Mouse (Mus musculus) cerebellum, postnatal 4 days (tissue): ENCODE results near the gene Eef1e1.
"Not testable (repeated sequence)": the region's sequence is repeated elsewhere in the genome, so short reads cannot be mapped to it uniquely, and the experiment has no call there.

Experiments
- DNase-seq, 2 experiments: peaks; one replicate each; pipeline ENCODE4 v3.0.0; 2022; ENCODE audit warnings: low spot score in 2 of 2, mixed read lengths in 1 of 2

Eef1e1 gene

DNA sequence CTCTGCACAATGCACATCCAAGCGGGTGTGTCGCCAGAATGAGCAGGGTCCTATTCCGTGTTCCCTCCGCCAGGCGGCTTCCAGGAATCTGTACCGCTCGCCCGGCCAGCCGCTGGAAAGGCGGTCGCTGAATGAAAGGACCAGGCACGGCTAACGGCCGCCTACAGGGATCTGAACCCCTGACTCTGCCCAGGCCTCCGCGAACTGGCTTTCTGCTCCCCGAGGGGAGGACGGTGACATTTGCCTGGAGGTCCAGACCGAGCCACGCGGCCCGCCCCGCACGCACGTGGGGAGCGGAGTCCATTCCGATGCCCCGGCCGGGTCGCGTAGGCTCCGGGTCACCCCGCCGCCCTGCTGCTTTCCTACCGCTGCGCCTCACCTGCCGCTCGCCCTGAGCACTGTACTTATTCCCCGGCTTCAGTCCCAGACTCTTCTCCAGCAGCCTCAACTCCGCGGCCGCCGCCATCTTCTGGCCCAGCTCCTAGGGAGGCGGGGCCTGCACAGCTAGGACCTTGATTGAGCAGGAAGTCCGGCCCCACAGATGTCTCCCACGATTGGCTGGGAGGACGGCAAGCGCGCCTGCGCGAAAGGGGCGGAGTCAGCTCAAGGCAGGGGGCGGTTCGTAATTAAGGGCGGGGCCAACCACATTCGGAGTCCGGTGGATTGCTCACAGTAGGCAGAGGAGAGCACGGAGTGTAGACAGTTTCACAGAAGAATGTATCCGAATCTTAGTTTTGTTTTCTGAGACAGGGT lies at the start of gene Eef1e1:
Gene Eef1e1, minus strand, starts transcription at position 531 of the 753 bp plus-strand sequence.
- peak; percentile 83 to 91 for DNase-seq

DNA sequence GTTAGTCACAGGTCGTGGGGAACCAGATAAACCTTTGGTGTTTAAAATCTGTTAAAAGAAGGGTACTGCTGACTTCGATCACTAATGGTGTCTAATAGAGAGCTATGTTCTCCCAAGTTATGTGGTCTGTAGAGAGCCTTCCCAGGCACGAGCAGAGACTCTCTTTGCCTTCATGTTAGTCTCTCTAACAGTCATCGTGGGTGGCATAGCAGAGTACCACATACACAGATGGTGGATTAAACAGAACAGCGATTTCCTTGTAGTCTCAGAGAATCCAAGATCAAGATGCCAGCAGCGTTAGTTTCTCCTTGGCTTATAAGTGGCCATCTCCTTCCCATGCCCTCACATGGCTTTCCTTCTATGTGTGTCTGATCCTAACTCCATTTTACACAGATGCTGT lies 32.0 kb upstream of the Eef1e1 start:
- DNase-seq, result no peak

DNA sequence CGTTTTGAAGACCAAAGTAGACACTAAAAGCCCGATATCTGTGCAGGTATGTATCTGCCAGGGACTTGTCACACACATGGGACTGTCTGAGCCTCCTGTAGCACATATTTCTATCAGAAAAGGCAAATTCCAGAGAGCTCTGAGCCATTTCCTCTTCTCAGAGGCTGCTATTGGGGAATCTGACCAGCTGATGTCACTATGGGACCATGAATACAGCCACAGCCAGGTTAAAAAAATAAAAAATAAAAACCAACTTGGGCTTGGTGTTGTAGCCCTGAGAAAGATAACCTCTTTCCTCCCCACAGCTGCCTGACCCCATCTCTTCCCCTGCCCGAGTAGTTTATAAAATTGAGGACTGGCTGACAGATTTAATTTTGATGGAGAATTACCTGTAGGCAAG lies 31.2 kb upstream of the Eef1e1 start:
- DNase-seq, result peak in 1 of 2 experiments; percentile 24

DNA sequence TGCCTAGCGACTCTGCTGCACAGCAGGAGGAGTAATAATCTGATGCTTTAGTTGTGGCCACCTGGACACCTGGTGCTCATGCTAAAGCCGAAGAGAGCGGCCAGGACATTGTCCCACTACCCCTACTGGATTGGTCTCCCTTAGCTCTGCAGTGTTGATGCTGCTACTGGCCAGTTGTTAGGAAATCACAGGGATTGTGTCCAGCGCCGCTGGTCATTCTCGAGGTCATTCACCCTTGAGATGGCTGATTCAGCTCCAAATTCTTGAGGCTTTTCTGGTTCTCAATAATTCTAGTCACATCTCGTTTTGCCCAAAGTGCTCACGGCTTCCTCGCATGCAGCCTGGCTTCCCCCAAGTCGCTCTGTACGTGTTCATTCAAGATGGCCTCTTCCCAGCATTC lies 29.9 kb upstream of the Eef1e1 start:
- DNase-seq, result no peak

DNA sequence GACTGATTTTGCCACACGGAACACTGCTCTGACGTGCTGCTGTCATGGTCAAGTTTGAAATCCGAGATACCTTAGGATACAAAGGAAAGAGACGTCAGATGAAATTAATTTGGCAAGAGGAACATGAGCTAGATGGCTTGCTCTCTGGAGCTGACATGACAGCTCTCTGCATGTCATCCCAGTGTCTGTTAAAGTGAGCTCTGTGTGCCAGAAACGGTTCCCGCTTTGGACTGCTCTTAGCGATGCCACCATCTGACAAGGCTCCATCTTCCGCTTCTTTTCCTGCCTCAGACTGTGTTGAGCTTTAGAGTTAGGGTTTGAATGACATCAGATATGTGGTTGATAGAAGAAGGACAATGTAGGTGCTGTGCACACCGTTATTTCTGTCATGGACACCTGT lies 13.5 kb upstream of the Eef1e1 start:
- peak in 1 of 2 experiments; percentile 8 for DNase-seq

DNA sequence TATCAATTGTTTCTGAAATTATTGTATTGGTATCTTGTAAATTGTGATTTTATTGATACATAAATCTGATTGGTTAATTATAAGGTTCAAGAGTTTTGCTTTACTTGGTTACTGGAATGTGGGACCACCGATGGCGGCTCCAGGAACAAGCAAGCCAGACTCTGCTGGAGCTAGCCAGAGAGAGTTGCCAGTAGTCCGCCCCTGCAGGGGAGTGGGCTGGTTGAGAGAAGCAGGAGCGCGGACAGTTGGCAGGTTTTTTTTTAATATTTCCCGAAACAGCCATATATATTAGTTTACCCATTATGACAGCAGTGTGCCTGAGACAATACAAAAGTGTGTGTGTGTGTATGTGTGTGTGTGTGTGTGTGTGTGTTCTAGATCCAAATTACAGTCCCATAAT lies 12.6 kb upstream of the Eef1e1 start:
- DNase-seq, result not testable (repeated sequence)

DNA sequence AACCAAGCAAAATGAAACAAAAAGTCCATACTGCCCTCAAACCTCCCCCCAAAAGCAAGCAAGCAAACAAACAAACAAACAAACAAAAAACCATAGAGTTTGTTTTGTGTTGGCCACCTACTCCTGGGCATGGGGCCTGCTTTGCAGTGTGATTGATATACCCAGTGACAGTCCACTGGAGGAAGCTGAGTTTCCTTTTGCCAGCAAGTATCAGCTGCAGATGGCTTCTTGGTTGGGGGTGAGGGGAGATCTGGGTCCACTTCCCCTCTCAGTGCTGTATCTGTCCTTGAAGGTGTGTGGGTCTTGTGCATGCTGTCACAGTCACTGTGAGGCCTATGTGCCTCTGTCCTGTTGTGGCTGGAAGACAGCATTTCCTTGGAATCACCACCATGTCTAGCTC lies 11.2 kb upstream of the Eef1e1 start:
- DNase-seq, result peak in 1 of 2 experiments; percentile 49

DNA sequence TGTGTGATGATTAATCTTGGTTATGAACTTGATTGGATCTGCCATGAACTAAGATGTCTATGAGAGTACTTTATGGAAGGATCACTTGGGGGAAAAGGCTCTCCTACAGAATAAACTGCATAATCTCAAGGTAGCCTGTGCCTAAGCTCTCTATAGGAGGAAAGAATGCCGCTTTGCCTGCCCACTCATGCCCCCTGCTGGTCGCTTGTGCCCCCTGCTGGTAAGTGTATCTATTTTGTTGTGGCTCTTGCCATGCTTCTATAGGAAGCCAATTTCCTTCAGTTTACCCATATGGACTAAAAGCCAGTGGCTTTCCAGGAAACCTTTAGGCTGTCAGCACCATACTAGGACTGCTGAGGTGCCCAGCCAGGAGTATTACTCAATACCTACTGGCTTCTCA lies 9.7 kb upstream of the Eef1e1 start:
- peak in 1 of 2 experiments; percentile 22 for DNase-seq

DNA sequence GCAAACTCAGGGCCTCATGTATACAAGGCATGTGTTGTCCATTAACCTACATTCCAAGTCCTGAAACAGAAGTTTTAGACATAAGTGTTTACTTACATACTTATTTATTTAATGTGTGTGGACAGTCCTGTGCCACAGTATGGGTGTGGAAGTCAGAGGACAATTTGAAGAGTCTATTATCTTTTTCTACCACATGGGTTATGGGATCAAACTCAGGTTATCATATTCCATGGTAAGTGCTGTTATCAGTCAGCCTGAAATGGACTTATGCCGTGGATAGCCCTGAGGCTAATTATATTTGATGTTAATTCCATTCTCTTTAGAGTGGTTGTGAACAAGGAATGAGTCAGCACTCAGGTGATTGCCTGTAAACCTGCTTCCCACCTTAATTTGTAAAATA lies 5.9 kb upstream of the Eef1e1 start:
- no peak for DNase-seq

DNA sequence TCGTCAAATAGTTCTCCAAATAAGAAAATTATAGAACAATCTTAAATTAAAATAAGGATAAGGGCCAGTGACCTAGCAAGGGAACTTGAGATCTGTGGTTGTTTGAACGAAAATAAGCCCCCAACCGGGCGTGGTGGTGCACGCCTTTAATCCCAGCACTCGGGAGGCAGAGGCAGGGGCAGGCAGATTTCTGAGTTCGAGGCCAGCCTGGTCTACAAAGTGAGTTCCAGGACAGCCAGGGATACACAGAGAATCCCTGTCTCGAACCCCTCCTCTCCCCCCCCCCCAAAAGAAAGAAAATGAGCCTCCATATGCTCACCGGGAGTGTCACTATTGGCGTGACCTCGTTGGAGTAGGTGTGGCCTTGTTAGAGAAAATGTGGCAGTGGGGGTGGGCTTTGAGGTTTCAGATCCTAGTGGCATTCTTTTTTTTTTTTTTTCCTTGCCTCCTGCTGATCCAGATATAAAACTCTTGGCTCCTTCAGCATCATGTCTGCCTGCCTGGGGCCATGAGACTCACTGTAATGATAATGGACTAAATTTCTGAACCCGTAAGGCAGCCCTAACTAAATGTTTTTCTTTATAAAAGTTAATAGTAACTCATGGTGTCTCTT lies 772 bp upstream of the Eef1e1 start:
- DNase-seq, result no peak

DNA sequence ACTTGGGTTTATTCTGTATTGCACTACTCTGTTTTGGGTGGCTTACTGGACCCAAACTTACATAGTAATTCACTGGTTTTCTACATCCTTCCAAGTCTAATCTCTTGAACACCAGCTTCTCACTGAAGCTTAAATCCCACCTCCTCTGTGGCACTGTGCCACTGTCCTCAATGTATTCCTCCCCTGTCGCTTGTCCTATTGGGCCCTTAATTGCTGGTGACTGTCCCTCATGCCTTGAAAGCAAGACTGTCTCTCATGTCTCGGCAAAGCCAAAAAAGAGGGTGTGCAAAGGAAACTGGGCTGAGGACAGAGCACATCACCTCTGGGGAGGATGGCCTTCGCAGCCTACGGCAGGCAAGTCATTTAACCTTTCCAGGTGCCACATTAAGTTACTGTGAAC lies 993 bp downstream of the Eef1e1 start:
- DNase-seq, result no peak

DNA sequence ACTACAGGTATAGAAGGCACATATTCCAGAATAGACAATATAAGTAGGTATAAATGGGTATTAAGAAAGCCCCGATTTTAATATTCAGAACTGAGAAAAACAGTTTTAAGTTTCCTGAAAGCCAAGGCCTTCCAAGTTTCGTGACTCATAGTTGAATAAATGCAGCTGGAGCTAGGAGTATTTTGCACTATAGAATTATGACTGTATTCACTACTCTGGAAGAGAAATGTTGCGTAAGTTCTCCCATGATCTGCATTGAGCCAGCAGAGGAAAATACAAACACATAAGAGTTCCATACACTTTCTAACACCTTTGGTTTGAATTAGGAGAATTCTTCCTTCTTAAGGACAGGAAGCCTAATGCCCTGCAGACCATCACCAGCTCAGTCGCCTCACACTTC lies 8.6 kb downstream of the Eef1e1 start:
- no peak for DNase-seq

DNA sequence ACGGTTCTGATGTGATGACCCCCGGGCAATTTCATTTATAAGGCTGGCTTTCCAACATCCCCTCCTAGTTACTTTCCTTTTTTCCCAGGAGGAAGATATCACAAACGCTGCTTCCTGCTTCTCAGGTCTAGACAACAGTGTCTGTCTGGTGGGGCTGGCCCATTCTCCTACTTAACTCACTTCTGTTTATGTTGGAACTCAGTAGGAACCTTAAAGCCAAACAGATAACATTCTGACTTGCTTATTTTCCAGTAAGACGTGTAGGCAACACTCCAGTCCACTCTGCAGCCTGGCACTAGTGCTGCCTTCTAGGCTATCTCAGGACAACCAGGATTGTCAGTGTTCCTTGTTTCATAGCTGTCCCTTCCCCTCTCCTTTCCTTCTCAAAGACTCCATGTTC lies 9.8 kb downstream of the Eef1e1 start:
- no peak for DNase-seq

DNA sequence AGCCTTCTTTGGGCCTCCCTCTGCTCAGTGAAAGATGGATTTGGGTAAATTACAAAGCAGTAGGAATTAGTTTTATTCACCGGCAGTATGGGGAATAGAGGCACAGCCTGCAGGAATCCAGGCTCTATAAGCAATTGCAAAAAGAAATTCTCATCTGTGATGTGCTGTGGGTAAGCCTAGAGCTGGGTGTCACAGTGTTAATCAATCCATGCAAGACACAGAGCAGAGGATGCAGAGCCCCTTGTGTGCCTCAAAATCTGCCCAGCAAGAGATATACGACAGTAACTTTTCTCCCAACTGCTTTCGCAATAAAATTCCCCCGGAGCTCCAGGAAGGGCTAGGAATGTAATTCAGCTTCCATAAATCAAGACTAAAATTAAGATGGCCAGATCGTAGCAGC lies 17.4 kb downstream of the Eef1e1 start:
- DNase-seq, result no peak

DNA sequence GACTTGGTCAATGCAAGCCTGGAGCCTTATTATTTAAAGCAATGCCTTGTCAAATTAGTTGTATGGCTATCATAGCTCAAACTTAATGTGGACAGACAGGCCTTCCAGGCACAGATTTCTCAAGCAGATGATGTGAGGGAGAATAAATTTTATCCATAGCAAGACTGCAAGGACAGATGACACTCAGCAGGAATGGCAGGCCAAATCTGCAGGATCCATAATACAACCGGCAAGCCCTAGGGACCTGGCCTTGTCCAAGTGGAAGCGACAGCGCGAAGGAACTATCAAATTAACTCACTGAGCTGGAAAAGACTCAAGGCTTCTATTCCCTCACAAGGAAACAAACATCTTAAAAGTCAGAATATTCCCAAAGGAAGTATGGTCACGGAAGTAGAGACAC lies 17.9 kb downstream of the Eef1e1 start:
- no peak for DNase-seq

DNA sequence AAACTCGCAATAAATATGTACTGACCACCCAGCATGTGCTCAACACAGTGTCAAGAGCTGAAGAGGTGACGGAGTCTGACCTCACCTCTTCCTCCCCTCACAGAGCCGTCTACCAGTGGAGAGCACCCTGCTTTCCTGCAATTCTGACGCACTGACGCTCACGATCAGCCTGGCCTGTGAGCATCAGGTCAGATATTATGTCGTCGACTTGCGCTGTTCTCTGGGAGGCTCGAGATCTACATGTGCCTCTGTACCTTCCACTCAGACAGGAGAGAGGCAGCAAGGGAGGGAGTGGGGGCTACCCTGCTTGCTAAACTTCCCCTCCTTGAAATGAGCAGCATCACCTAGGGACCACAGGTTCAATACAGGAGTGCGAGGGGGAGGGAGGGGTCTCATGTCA lies 20.2 kb downstream of the Eef1e1 start:
- DNase-seq, result no peak

DNA sequence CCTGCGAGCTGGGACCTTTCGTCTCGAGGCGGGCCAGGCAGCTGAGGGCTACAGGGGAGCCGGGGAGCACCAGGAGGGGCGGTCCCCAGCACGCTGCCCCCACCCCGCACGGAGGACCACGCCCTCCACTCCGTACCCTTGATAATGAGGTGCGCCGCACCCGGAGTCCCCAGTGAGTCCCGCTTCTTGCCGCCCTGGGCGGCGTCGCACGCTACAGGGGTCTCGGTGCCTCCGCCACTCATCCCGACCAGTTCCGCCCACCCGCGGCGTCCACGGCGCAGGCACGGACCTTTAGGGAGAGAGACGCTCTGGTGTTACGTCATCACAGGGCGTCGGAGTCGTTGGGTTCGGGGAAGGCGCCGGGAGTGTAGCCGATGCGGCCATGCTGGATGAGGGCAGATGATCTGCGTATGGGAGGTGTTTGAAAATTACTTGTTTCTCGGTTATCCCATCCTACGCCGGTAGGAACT lies 24.0 kb downstream of the Eef1e1 start, which contains the start of gene Bloc1s5:
Gene Bloc1s5, minus strand, starts transcription at position 310 of the 470 bp plus-strand sequence.
- DNase-seq, result peak; percentile 94 to 97

DNA sequence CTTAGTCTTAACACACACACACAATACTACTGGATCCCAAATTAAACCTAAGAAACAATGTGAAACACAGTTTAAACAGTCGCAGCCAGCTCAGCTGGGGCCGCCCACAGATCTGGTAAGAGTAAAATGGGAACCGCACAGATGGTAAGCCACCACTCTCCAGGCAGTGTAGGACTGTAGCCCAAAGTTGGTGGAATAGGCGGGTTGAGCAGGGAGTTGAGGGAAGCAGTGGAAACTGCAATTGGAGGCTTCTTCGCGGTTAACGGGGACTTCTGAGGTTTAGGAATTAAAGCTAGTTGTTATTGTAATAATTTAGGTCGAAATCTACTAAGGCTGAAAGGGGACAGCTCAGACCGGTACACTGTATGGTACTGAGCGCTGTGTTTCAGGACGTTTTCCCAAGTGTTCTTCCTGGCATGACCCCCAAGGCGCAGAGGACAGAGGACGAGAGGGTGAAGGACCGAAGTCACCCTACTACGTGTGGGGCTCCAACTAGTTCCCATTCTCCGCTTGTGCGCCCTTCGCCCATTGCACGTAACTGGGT lies 24.5 kb downstream of the Eef1e1 start:
- DNase-seq, result no peak

DNA sequence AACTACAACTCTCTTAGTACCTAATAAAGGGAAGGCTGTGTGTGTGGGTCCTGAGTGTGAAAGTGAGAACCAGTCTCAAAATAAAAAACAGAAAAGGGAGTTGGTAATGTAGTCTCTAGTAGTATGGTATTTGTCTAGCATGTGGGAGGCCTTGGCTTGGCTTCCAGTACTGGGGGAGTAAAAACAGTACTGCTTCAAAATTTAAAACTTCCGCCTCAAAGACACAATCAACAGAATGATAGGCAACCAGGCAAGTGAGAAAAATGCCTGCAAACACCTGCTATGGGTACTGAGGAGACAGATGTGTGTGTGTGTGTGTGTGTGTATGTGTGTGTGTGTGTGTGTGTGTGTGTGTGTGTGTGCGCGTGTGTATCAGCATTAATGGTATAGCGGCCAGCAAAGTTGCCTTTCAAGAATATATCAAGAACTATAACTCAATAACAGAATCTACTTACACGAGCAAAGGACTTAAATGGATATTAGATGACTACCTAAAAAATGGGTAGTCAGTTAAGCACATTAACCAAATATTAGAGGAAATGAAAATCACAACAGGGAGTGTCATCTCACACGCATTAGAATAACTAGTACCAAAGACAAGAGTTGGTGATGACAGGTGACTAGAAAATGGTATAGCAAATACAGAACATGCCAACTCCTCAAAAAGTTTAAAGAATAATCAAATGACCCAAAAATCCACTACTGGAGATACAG lies 25.4 kb downstream of the Eef1e1 start:
- DNase-seq, result no peak

DNA sequence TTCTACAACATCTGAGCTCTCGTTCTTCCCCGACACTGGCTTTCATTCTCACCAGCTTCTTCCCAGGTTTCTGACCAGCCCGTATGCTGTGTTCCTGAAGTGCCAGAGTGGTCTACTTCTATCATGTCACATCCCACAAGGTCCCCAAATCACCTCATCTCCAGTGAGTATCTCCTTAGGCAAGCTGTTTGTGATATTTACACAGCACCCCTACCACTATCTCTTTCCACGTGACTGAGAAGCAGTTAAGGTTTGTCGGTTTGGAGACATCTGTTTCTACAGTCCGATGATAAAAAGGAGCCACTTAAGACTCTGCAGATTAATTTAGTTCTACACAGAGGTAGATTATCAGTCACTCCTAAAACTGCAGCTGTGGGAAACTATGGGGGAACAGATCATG lies 26.3 kb downstream of the Eef1e1 start:
- DNase-seq, result no peak

DNA sequence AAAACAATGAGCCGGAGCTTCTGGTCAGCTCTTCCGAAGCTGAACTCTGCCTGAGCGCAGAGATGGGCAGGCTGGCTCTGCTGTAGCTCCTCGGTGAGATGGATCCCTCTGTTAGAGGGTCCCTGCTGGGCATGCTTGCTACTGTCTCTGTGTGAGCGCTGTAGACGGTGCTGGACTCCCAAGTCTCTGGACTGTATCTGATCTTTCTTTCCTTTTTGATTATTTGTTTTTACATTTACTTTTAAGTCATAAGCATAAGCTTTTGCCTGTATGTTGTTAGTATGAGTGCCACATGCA lies 32.7 kb downstream of the Eef1e1 start:
- DNase-seq, result no peak

DNA sequence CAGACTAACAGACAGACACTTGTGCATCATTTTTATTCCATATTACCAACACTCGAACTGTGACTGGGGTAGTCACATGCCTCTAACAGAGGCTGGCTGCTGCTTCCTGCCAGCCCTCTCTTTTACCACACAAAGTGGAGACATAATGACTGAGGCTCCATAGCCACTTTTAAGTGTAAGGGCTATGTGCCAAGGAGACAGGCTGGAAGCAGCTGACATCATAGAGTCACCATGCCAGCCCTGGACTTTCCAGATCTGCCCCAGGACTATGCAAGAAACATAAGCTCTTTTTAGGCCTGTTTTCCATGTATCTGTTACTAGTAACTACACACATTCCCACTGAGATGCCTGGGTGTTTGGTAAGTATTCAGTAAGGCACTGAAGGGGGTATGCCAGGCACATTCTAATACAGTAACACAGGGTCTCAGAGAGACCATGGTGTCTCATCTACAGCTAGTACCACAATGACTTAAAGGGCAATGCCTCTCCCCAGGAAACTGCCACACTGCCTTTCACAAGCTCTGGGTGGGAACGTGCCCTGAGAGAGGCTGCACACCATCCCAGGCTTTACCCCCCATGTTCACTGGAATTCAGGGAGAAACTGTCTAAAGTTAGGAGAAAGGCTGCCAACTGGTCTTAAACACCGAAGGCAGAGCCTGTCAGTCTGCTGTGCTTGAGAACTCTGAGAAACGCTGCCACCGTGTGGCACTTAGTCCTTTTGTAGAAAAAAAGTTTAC lies 33.2 kb downstream of the Eef1e1 start:
- no peak for DNase-seq
